Mouse (Mus musculus): ENCODE measurements around the gene Wasf1. TPM values are rescaled to one million over a fixed set of nuclear protein-coding genes. Genes with fewer than 3 reads are reported as not detected.

The Wasf1 gene
- polyA plus RNA-seq (2014; fragmentation: Illumina TruSeq; extraction: RNeasy Lipid Tissue Mini Kit (QIAGEN cat#74804); ENCODE audit: low read depth, low replicate concordance), result 1.1 TPM

GRCm38 (mm10) chr10:40882831-40883643, at the start of gene Wasf1, which contains the start of gene Cdc40:
Gene Wasf1 (plus strand): TSS chr10:40883475.
Gene Cdc40 (minus strand): TSS chr10:40883311.

Other genes with a start within 250 kb of the Wasf1 start
- not detected for gene Mettl24, start 200.2 kb upstream of the Wasf1 start, polyA plus RNA-seq (2014; fragmentation: Illumina TruSeq; extraction: RNeasy Lipid Tissue Mini Kit (QIAGEN cat#74804); ENCODE audit: low read depth, low replicate concordance)
- 26.2 TPM for gene Cdc40, start 164 bp upstream of the Wasf1 start, polyA plus RNA-seq (2014; fragmentation: Illumina TruSeq; extraction: RNeasy Lipid Tissue Mini Kit (QIAGEN cat#74804); ENCODE audit: low read depth, low replicate concordance)
- not detected for gene Gpr6, start 188.8 kb downstream of the Wasf1 start, polyA plus RNA-seq (2014; fragmentation: Illumina TruSeq; extraction: RNeasy Lipid Tissue Mini Kit (QIAGEN cat#74804); ENCODE audit: low read depth, low replicate concordance)

Data from liver, adult 10 weeks (tissue).